Comparison of ENCODE assay signal across 8 mouse cellular contexts in genomic region chr7:113759212-113759611, GRCm38 (mm10). TPM values are rescaled to one million over a fixed set of nuclear protein-coding genes. Genes with fewer than 3 reads are reported as not detected.
DNase-seq lines count a peak whose midpoint lies in the region; ATAC-seq and TF ChIP-seq lines count a peak whose summit lies in the region.

No protein-coding gene starts in this region.

- 0 out of 2 replicates have a peak, but pooled peaks cover 4% of the 10 kb centered on the region for H3K9me3 ChIP-seq in hindbrain, postnatal 0 days (ENCODE audit: low read length)
- peaks cover 5% of the 10 kb centered on the region; the same call in 1 of the 2 replicates for H3K9me3 ChIP-seq in midbrain, postnatal 0 days (ENCODE audit: low read length)

- WGBS in hindbrain, postnatal 0 days = 3% methylated on average over 1 of the region's 1 CpGs
- 13% methylated on average over 1 of the region's 1 CpGs for WGBS in midbrain, postnatal 0 days

- H3K36me3 ChIP-seq in hindbrain, postnatal 0 days (ENCODE audit: insufficient read depth, low read length) = no peaks in the 10 kb centered on the region
- no peaks in the 10 kb centered on the region for H3K36me3 ChIP-seq in midbrain, postnatal 0 days (ENCODE audit: insufficient read depth, low read length)

- H3K9ac ChIP-seq in hindbrain, postnatal 0 days (replicated peaks; ENCODE audit: low read length) = no peak overlapping the region
- H3K9ac ChIP-seq in midbrain, postnatal 0 days (replicated peaks; ENCODE audit: low read length, poor library complexity, severe bottlenecking) = no peak overlapping the region

- no peaks in the 10 kb centered on the region for H3K27me3 ChIP-seq in hindbrain, postnatal 0 days (ENCODE audit: insufficient read depth, low read length)
- no peaks in the 10 kb centered on the region for H3K27me3 ChIP-seq in midbrain, postnatal 0 days (ENCODE audit: insufficient read depth, low read length)

- intact Hi-C loops in left cerebral cortex, postnatal 14 days (cut with DNase I) = loop anchor here (1.0 kb wide), 1 partner anchor 261 kb away; no protein-coding TSS in a partner anchor

- H3K4me3 ChIP-seq in hindbrain, postnatal 0 days (ENCODE audit: low read length) = no peak overlapping the region
- no peak overlapping the region for H3K4me3 ChIP-seq in midbrain, postnatal 0 days (ENCODE audit: low read depth, low read length)

- DNase-seq in urinary bladder, postnatal 36 days (ENCODE audit: low spot score in 2 of 2) = peak; percentile 40 to 46
- DNase-seq in urinary bladder, adult 2 months (ENCODE audit: low spot score) = no peak
- peak; percentile 88 for DNase-seq in brain, adult 2 months (ENCODE audit: low read depth, low spot score)
- DNase-seq in hindbrain, postnatal 0 days (ENCODE audit: low spot score) = peak; percentile 84
- DNase-seq in left cerebral cortex, postnatal 14 days (ENCODE audit: low spot score in 2 of 2) = peak; percentile 77 to 80
- peak; percentile 77 for DNase-seq in midbrain, postnatal 0 days (ENCODE audit: low spot score)

- H3K4me2 ChIP-seq in hindbrain, postnatal 0 days (ENCODE audit: low read depth, low read length) = no peak overlapping the region
- no peak overlapping the region for H3K4me2 ChIP-seq in midbrain, postnatal 0 days (ENCODE audit: low read depth, low read length, poor library complexity, severe bottlenecking)

- peak; percentile 64; the same call in 1 of the 2 replicates for ATAC-seq in erythroblast, adult 5-6 weeks (replicated peaks; ENCODE audit: low FRiP score, poor library complexity, severe bottlenecking)
- ATAC-seq in hindbrain, postnatal 0 days = peak; percentile 63
- 0 out of 2 replicates have a peak, but pooled peaks have one; percentile 44 for ATAC-seq in midbrain, postnatal 0 days (ENCODE audit: low FRiP score)
- no peak for ATAC-seq in erythroid progenitor cell, adult 5-6 weeks (replicated peaks; ENCODE audit: low FRiP score, poor library complexity, severe bottlenecking)

- TF ChIP-seq CTCF in hindbrain, postnatal 0 days (IDR thresholded peaks at IDR 0.05; ENCODE audit: low read depth) = peak; percentile 100
- TF ChIP-seq CTCF in midbrain, postnatal 0 days (IDR thresholded peaks at IDR 0.05) = peak; percentile 100

- H3K4me1 ChIP-seq in hindbrain, postnatal 0 days (ENCODE audit: insufficient read depth, low read length) = no peaks in the 10 kb centered on the region
- no peaks in the 10 kb centered on the region for H3K4me1 ChIP-seq in midbrain, postnatal 0 days (ENCODE audit: insufficient read depth, low read length)

- no peak overlapping the region for H3K27ac ChIP-seq in hindbrain, postnatal 0 days
- no peak overlapping the region for H3K27ac ChIP-seq in midbrain, postnatal 0 days (ENCODE audit: low read depth, low read length)

RNA-seq across cellular contexts. Expression of gene Spon1, which starts 6.6 kb away (rescaled TPM):
- polyA plus RNA-seq in urinary bladder, adult 2 months (2012; rRNA removed) = 24.9 and 36.6 TPM in 2 replicates
- not detected in 2 replicates for total RNA-seq in erythroblast, adult 5-6 weeks (2015; ENCODE audit: low replicate concordance)
- 0.14 and 0.17 TPM in 2 replicates for total RNA-seq in erythroblast, adult 5-6 weeks (2017; ENCODE audit: low replicate concordance)
- total RNA-seq in hindbrain, postnatal 0 days (2014; rRNA removed) = 42.6 and 43.8 TPM in 2 replicates
- polyA plus RNA-seq in hindbrain, postnatal 0 days (2015; fragmentation: Nextera tagmentation; extraction: Ambion mirVana) = 50.3 TPM in 2 replicates
- total RNA-seq in left cerebral cortex, postnatal 14 days (2021) = 10 to 100 TPM; 37.6 to 43.5 TPM
- 32.9 and 35.7 TPM in 2 replicates for total RNA-seq in midbrain, postnatal 0 days (2014; rRNA removed)
- polyA plus RNA-seq in midbrain, postnatal 0 days (2015; fragmentation: Nextera tagmentation; extraction: Ambion mirVana) = 39.5 and 40.2 TPM in 2 replicates
- total RNA-seq in erythroid progenitor cell, adult 5-6 weeks (2015; ENCODE audit: low replicate concordance) = 0.84 TPM in 1 of 2 replicates, not detected in the other
- 0.13 TPM in 1 of 2 replicates, not detected in the other for total RNA-seq in erythroid progenitor cell, adult 5-6 weeks (2017; ENCODE audit: low replicate concordance)

Comparison
In these comparisons a context has a peak if more than half of its experiments do, and no peak if none do; other contexts are left out.
1. RNA of gene Spon1, which starts 6.6 kb away (total RNA-seq): 42.6 to 43.8 TPM in hindbrain, postnatal 0 days, 37.6 to 43.5 TPM in left cerebral cortex, postnatal 14 days and 32.9 to 35.7 TPM in midbrain, postnatal 0 days; 0.13 to 0.84 TPM in erythroid progenitor cell, adult 5-6 weeks and 0.14 to 0.17 TPM in erythroblast, adult 5-6 weeks; every median in the first group is over 10 times any median in the second.